Mouse (Mus musculus) layer of hippocampus, adult 8-10 months (tissue): ENCODE measurements around the gene Coch. TPM values are rescaled to one million over a fixed set of nuclear protein-coding genes. Genes with fewer than 3 reads are reported as not detected.
"Not testable (repeated sequence)": the region's sequence is repeated elsewhere in the genome, so short reads cannot be mapped to it uniquely, and the experiment has no call there.

Source experiments
- DNase-seq, 2 experiments: peaks; one replicate each; pipeline ENCODE4 v3.0.0; 2022; ENCODE audit warnings: low spot score in 2 of 2
- total RNA-seq, 4 experiments: library from RNA; stranded (reverse); gene quantifications; 2 replicates each; pipeline ENCODE4 v1.2.4; 2022

Gene Coch
- total RNA-seq, 4 experiments from 2014 or later, result 3.5 to 4.7 (median 4.1) TPM

GRCm38 (mm10) chr12:51636689-51637470 is 43.7 kb downstream of the Coch start:
- DNase-seq, result no peak

DNA sequence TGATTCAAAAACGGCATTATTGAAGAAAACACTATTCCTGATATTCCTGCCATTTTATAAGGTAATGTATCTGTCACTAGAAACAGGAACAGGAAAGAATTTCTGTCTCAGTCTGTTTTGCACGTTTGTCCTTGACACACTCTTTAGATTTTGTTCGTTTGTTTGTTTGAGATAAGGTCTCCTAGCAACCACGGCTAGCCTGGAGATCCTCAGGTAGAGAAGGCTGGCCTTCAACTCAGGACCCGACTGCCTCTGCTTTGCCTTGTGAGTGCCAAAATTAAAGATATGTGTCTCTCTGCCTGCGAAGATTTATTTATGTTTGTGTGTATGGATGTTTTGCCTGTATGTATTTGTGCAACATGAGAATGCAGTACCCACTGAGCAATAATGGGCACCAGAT is 48.7 kb downstream of the Coch start:
- DNase-seq, result no peak

- DNase-seq, result not testable (repeated sequence)
These were observed 56.3 kb downstream of the Coch start for GRCm38 (mm10) chr12:51649401-51649800.

Other genes starting within 250 kb of the Coch start
- gene G2e3, start 245.3 kb upstream of the Coch start, total RNA-seq, result 10 to 100 TPM in 3 of 4 experiments, 1 to 10 TPM in 1; 8.8 to 13.7 (median 11.6) TPM
- gene Scfd1, start 215.8 kb upstream of the Coch start, total RNA-seq, result 10 to 100 TPM; 41.6 to 45.0 (median 42.4) TPM
- gene Ap4s1, start 97.7 kb downstream of the Coch start, total RNA-seq, result 10 to 100 TPM; 45.5 to 50.6 (median 49.5) TPM
- 10 to 100 TPM; 80.3 to 93.2 (median 92.0) TPM for gene Strn3, start 98.6 kb downstream of the Coch start, total RNA-seq
- 10 to 100 TPM; 76.0 to 86.8 (median 83.3) TPM for gene Hectd1, start 236.2 kb downstream of the Coch start, total RNA-seq